Mouse (Mus musculus) olfactory bulb, adult 2 months (tissue): ENCODE data around the gene H13.

Experiments used
- CTCF ChIP-seq: fragments of 200-500 bp; IDR thresholded peaks from 2 replicates; pipeline ENCODE4 v1.5.1; 2012; ENCODE audit warnings: low read depth, mild to moderate bottlenecking, low read length, moderate library complexity; ENCODE audit not compliant: insufficient read depth
- POLR2A ChIP-seq: fragments of 200-500 bp; IDR thresholded peaks from 2 replicates; pipeline ENCODE4 v1.6.1; 2012; ENCODE audit warnings: mild to moderate bottlenecking, low read depth, low read length, moderate library complexity; ENCODE audit not compliant: insufficient read depth

DNA sequence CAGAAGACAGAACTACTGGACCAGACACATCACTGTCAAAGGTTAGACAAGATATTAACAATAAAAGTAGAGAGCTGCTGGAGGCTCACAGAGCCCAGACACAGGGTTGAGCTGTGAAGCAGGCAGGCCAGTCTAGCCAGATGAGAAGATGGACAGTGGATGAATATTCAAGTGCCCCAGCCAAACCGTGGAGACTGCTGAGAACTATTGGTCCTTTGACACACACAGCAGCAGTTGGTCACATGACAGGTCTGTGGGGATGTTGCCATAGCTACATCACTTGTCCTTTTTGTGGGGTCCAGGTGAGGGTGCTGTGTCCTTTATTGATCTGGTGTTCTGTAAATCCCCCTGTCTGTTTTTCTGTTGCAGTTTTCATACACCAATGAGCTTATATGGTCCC lies 44.0 kb upstream of the H13 start:
- TF ChIP-seq POLR2A: no peak
- TF ChIP-seq CTCF: no peak
